Mouse (Mus musculus): ENCODE results near the gene Fam186a. TPM values are rescaled to one million over a fixed set of nuclear protein-coding genes. Genes with fewer than 3 reads are reported as not detected.
"Not testable (repeated sequence)": the region's sequence is repeated elsewhere in the genome, so short reads cannot be mapped to it uniquely, and the experiment has no call there.

Gene Fam186a
- total and polyA plus RNA-seq, 3 experiments: 0.10 to 0.16 (median 0.12) TPM

DNA sequence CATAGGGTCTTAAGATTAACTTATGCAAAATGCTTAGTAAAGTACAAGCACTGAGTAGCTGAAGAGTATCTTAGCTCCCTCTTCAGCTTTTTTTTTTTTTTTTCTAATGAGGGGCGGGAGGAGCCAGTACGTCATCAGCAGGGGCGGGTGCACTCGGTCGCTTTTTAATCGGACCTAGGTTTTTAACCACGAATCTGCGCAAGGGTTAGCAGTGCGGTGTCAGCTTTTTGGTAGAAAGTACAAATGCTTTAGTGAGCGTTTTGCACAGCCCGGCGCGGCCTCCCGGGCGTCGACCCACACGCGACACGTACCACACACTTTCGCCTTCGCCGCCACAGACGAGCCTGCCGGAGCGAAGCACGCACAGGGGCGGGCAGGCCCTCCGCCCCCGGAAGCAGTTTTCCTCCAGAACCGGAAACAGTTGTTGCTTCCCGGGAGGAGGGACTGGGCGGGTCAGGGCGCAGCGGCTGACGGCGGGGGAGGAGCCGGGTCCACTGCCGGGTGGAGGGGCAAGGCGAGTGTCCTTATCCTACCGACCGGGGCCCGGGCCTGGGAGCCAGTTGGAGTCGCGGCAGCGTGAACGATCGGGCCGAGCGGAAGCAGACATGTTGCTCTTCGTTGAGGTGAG is 5.6 kb upstream of the Fam186a start:
- Histone ChIP-seq H3K4me1 (ENCODE audit: control insufficient read depth, insufficient read depth, low read length) (peaks cover 2% of the 10 kb centered on the region), H3K9ac (ENCODE audit: low read depth, low read length) (peak overlapping the region; percentile 98), H3K27me3 (ENCODE audit: control insufficient read depth, insufficient read depth, low read length) (no peaks in the 10 kb centered on the region), H3K79me2 (replicated peaks; ENCODE audit: control insufficient read depth, insufficient read depth, low read length) (peaks cover 3% of the 10 kb centered on the region; the same call in 1 of the 2 replicates), H3K36me3 (ENCODE audit: control insufficient read depth, insufficient read depth, low read length) (peaks cover 2% of the 10 kb centered on the region; the same call in 1 of the 2 replicates), H3K27ac (peak overlapping the region; percentile 94), H3K4me3 (peak overlapping the region; percentile 78)
- 0 out of 2 replicates have a peak, but pooled peaks have one; percentile 40 for TF ChIP-seq EP300 (IDR thresholded peaks at IDR 0.05; ENCODE audit: insufficient read depth, low read depth, low read length)
- peak; percentile 86 for TF ChIP-seq POLR2A (IDR thresholded peaks at IDR 0.05; ENCODE audit: insufficient read depth, low read depth, low read length)
- no peak for TF ChIP-seq CTCF (IDR thresholded peaks at IDR 0.05)
- DNase-seq: peak; percentile 97 to 98
- intact Hi-C loops (cut with DNase I): no loop called here
- WGBS: under 1% methylated on average over 50 of the region's 50 CpGs

DNA sequence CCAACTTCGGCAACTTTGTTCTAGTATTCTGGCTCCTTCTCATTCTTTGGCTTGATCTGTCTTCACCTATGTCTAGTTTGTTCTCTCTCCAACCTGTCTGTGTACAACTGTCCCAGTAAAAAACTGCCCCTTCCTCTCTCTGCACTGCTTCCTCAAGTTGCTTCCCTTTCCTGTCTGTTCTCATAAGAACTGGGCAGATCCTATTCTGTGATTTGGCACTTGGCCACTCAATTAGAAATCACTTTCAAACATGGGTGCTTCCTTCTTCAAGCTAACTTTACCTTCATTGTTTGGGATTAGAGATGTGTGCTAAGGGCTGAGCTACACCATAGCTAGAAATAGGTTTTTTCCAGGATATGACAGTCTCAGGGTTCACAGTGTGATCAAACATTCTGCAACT is 3.7 kb upstream of the Fam186a start:
- Histone ChIP-seq H3K79me2 (replicated peaks; ENCODE audit: control insufficient read depth, insufficient read depth, low read length) (peaks cover 1% of the 10 kb centered on the region; the same call in 1 of the 2 replicates), H3K9ac (ENCODE audit: low read depth, low read length) (no peak overlapping the region), H3K27me3 (ENCODE audit: control insufficient read depth, insufficient read depth, low read length) (no peaks in the 10 kb centered on the region), H3K4me3 (no peak overlapping the region; the same call in 1 of the 2 replicates), H3K36me3 (ENCODE audit: control insufficient read depth, insufficient read depth, low read length) (peaks cover 2% of the 10 kb centered on the region; the same call in 1 of the 2 replicates), H3K27ac (peak overlapping the region; percentile 69), H3K4me1 (ENCODE audit: control insufficient read depth, insufficient read depth, low read length) (peaks cover 2% of the 10 kb centered on the region)
- peak in 1 of 2 experiments; percentile 8 for DNase-seq
- intact Hi-C loops (cut with DNase I): no loop called here
- 54% methylated on average over 1 of the region's 1 CpGs for WGBS
- TF ChIP-seq CTCF (IDR thresholded peaks at IDR 0.05) (no peak), POLR2A (IDR thresholded peaks at IDR 0.05; ENCODE audit: insufficient read depth, low read depth, low read length) (peak; percentile 68; the same call in 1 of the 2 replicates)

DNA sequence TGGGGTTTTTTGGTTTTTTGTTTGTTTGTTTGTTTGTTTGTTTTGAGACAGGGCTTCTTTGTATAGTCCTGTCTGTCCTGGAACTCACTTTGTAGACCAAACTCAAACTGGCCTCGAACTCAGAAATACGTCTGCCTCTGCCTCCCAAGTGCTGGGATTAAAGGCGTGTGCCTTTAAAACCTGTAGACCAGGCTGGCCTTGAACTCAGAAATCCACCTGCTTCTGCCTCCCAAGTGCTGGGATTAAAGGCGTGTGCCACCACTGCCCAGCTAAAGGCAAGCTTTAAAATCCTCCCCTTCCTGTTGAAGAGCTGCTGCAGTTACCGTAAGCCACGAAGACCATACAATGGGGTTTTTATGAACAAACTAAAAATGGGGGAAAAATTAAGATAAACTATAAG is 2.9 kb upstream of the Fam186a start, which contains the start of gene Larp4:
Gene Larp4 (plus strand): TSS at position 301 of the 400 bp plus-strand sequence.
- H3K27ac ChIP-seq: peak within 1 kb of the TSS; percentile 69
- H3K79me2 ChIP-seq (replicated peaks; ENCODE audit: control insufficient read depth, insufficient read depth, low read length); H3K4me3 ChIP-seq; H3K27me3 ChIP-seq (ENCODE audit: control insufficient read depth, insufficient read depth, low read length); H3K9ac ChIP-seq (ENCODE audit: low read depth, low read length); DNase-seq; intact Hi-C loops (cut with DNase I); H3K4me1 ChIP-seq (ENCODE audit: control insufficient read depth, insufficient read depth, low read length); H3K36me3 ChIP-seq (ENCODE audit: control insufficient read depth, insufficient read depth, low read length): not testable (repeated sequence)
- 75% methylated on average over 6 of the region's 6 CpGs for WGBS

DNA sequence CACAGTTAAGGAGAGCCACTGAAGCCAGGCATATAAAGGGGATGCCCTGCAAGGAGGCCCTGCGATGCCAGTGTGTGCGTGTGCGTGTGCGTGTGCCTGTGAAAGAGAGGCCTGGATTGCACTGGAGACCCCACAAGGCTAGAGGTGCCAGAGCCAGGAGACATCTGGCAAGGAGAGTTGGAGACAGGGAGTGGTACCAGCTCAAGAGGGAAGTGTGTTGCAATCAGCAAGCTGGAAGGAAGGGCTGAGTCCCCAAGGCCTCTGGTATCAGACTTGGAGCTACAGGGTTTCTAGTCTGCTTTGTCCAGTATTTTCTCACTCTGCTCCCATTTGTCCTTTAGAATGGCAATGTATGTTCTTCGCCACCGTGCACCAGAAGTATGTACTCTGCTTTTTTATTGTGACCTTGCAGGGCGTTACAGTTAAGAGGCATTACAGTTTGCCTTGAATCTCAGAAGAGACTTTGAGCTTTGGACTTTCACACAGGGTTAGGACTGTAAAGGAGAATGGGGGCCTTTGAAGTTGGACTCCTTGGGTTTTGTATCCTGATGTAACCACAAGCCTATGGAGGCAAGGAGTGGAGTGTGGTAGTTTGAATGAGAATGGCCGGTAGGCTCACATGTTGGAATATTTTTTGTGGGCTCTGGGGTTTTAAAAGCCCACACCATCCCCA is 1.6 kb downstream of the Fam186a start:
- H3K4me3 ChIP-seq: no peak overlapping the region
- peak; percentile 30 to 42 for DNase-seq
- TF ChIP-seq EP300 (IDR thresholded peaks at IDR 0.05; ENCODE audit: insufficient read depth, low read depth, low read length) (no peak), CTCF (IDR thresholded peaks at IDR 0.05) (no peak), POLR2A (IDR thresholded peaks at IDR 0.05; ENCODE audit: insufficient read depth, low read depth, low read length) (no peak)
- no peak overlapping the region for H3K9ac ChIP-seq (ENCODE audit: low read depth, low read length)
- intact Hi-C loops (cut with DNase I): no loop called here
- H3K79me2 ChIP-seq (replicated peaks; ENCODE audit: control insufficient read depth, insufficient read depth, low read length): no peaks in the 10 kb centered on the region
- no peak overlapping the region for H3K27ac ChIP-seq
- no peaks in the 10 kb centered on the region; the same call in 1 of the 2 replicates for H3K36me3 ChIP-seq (ENCODE audit: control insufficient read depth, insufficient read depth, low read length)
- whole genome bisulfite sequencing: 84% methylated on average over 8 of the region's 8 CpGs
- no peaks in the 10 kb centered on the region for H3K4me1 ChIP-seq (ENCODE audit: control insufficient read depth, insufficient read depth, low read length)
- no peaks in the 10 kb centered on the region for H3K27me3 ChIP-seq (ENCODE audit: control insufficient read depth, insufficient read depth, low read length)

DNA sequence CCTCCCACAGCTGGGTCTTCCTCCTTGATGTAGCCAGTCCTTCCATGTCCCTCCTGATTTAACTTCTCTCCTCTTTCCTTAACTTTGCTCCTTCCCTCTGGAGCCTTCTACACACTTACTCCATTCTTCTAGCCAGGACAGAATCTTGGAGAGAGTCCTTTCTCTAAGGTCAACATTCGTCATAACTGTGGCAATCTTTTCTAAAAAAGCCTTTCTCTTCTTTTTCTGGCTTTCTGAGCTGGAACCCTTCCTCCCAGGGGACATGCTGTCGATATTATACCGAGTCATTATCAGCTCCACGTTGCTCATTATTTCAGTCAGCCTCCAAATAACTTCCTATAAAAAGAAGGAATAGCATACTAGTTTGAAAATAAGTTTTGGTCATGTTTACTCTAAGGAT is 11.5 kb downstream of the Fam186a start:
- Histone ChIP-seq H3K79me2 (replicated peaks; ENCODE audit: control insufficient read depth, insufficient read depth, low read length) (no peaks in the 10 kb centered on the region), H3K36me3 (ENCODE audit: control insufficient read depth, insufficient read depth, low read length) (no peaks in the 10 kb centered on the region), H3K27ac (no peak overlapping the region), H3K9ac (ENCODE audit: low read depth, low read length) (no peak overlapping the region), H3K4me1 (ENCODE audit: control insufficient read depth, insufficient read depth, low read length) (no peaks in the 10 kb centered on the region), H3K4me3 (no peak overlapping the region), H3K27me3 (ENCODE audit: control insufficient read depth, insufficient read depth, low read length) (no peaks in the 10 kb centered on the region)
- no peak for TF ChIP-seq CTCF (IDR thresholded peaks at IDR 0.05)
- no peak for TF ChIP-seq POLR2A (IDR thresholded peaks at IDR 0.05; ENCODE audit: insufficient read depth, low read depth, low read length)
- no peak for TF ChIP-seq EP300 (IDR thresholded peaks at IDR 0.05; ENCODE audit: insufficient read depth, low read depth, low read length)
- no peak for DNase-seq
- intact Hi-C loops (cut with DNase I): no loop called here
- WGBS: 36% methylated on average over 4 of the region's 4 CpGs

DNA sequence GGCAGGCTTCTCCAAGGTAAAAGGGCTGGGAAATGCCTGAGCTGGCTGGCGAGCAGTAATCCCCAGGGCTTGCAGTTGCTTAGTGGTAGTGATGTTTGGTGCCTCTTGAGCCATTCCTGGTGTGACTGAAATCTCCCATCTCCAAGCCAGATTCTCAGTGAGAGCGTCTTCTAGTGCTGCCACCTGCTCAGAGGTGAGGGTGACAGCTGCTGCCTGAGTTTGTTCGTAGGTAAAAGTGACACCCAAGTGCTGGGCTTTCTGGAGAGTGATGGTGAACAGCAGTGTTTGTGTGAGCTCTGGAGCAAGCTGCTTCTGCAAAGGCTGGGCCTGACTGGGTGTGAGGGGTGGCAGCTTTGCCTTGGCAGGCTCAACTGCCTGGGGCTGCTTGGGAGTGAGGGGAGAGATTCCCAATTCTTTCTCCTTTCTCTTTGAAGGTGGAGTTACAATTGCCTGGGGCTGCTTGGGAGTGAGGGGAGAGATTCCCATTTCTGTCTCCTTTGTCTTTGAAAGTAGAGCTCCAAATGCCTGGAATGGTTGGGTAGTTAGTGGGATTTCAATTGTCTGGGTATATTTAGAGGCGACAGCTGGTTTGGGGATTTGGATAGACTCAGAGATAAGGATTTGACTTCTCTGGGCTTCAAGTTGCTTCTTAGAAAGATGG is 25.8 kb downstream of the Fam186a start:
- no peak for DNase-seq
- no peak for TF ChIP-seq CTCF (IDR thresholded peaks at IDR 0.05)
- TF ChIP-seq POLR2A (IDR thresholded peaks at IDR 0.05; ENCODE audit: insufficient read depth, low read depth, low read length): no peak
- no peak for TF ChIP-seq EP300 (IDR thresholded peaks at IDR 0.05; ENCODE audit: insufficient read depth, low read depth, low read length)
- no peaks in the 10 kb centered on the region for H3K4me1 ChIP-seq (ENCODE audit: control insufficient read depth, insufficient read depth, low read length)
- H3K27ac ChIP-seq: no peak overlapping the region
- intact Hi-C loops (cut with DNase I): no loop called here
- H3K36me3 ChIP-seq (ENCODE audit: control insufficient read depth, insufficient read depth, low read length): no peaks in the 10 kb centered on the region
- H3K4me3 ChIP-seq: no peak overlapping the region
- H3K27me3 ChIP-seq (ENCODE audit: control insufficient read depth, insufficient read depth, low read length): no peaks in the 10 kb centered on the region
- no peak overlapping the region for H3K9ac ChIP-seq (ENCODE audit: low read depth, low read length)
- H3K79me2 ChIP-seq (replicated peaks; ENCODE audit: control insufficient read depth, insufficient read depth, low read length): no peaks in the 10 kb centered on the region
- WGBS: 88% methylated on average over 4 of the region's 4 CpGs
